Mouse (Mus musculus) ES-Bruce4 (cell line): ENCODE data around the gene Dlx3.

Experiments used
- CTCF ChIP-seq: IDR thresholded peaks from one replicate; pipeline ENCODE4 v1.8.1; 2011; ENCODE audit warnings: low read depth, low read length
- EP300 ChIP-seq: IDR thresholded peaks from 2 replicates; pipeline ENCODE4 v1.6.1; 2011; ENCODE audit warnings: low read depth, low read length; ENCODE audit not compliant: insufficient read depth

DNA sequence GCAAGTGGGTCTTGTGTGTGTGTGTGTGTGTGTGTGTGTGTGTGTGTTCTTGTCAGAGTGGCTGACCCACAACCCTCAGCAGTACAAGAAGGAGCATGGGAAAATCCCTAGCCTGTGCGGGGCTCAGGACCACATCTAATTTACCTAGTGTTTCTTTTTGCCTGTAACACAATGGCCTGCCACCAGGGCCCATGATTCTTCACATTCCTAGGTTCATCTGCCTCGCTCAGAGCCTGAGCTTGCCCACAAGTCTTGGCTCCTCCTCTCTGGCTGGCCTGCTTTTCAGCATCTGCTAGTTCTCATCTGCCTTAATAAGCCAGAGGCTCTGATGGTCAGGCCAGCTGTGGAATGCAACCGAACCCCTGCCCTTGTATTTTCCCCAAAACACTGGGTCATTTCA, 19.5 kb upstream of the Dlx3 start:
- no peak for TF ChIP-seq EP300
- TF ChIP-seq CTCF, result no peak
